Mouse (Mus musculus) limb, embryonic 15.5 days (tissue): ENCODE measurements around the gene Trem3. TPM values are rescaled to one million over a fixed set of nuclear protein-coding genes. Genes with fewer than 3 reads are reported as not detected.

ENCODE experiments used
- ATAC-seq: fragments of 200-750 bp; cut with Nextera tagmentation; 2 replicates; pipeline ENCODE4 v1.8.0; 2017; ENCODE audit warnings: low read depth, moderate TSS enrichment; ENCODE audit not compliant: insufficient number of reproducible peaks, low FRiP score, low TSS enrichment
- H3K27ac ChIP-seq: fragments of 300-500 bp; sonication (generic); 2 replicates; pipeline ENCODE4 v1.5.1; 2015; ENCODE audit warnings: moderate library complexity, mild to moderate bottlenecking, inconsistent platforms
- H3K27me3 ChIP-seq: fragments of 300-500 bp; sonication (generic); 2 replicates; pipeline ENCODE4 v1.6.1; 2015; ENCODE audit warnings: inconsistent platforms
- H3K36me3 ChIP-seq: fragments of 300-500 bp; sonication (generic); 2 replicates; pipeline ENCODE4 v1.6.1; 2015; ENCODE audit warnings: inconsistent platforms
- H3K4me1 ChIP-seq: fragments of 300-500 bp; sonication (generic); 2 replicates; pipeline ENCODE4 v1.6.1; 2015; ENCODE audit warnings: inconsistent platforms
- H3K4me2 ChIP-seq: fragments of 300-500 bp; sonication (generic); 2 replicates; pipeline ENCODE4 v1.6.1; 2015; ENCODE audit warnings: mild to moderate bottlenecking, inconsistent platforms
- H3K4me3 ChIP-seq: fragments of 300-500 bp; sonication (generic); 2 replicates; pipeline ENCODE4 v1.5.1; 2015; ENCODE audit warnings: mild to moderate bottlenecking, inconsistent platforms
- H3K9ac ChIP-seq: fragments of 300-500 bp; sonication (generic); 2 replicates; pipeline ENCODE4 v1.6.1; 2015; ENCODE audit warnings: inconsistent platforms
- H3K9me3 ChIP-seq: fragments of 300-500 bp; sonication (generic); 2 replicates; pipeline ENCODE4 v1.6.1; 2016; ENCODE audit warnings: inconsistent platforms
- WGBS: fragments of 180-500 bp; shearing (Covaris S2); methylation state at CpG from one replicate; pipeline ENCODE4 v1.1.7; 2015; 5-methylcytosine and 5-hydroxymethylcytosine counted together
- polyA plus RNA-seq: library from polyadenylated mRNA; unstranded; fragments of >200 nt; fragmentation: Nextera tagmentation; extraction: Ambion mirVana; gene quantifications from 2 replicates; pipeline ENCODE4 v1.2.1, GENCODE M21; 2015

The Trem3 gene
- polyA plus RNA-seq = 0.15 TPM in 1 of 2 replicates, not detected in the other

DNA sequence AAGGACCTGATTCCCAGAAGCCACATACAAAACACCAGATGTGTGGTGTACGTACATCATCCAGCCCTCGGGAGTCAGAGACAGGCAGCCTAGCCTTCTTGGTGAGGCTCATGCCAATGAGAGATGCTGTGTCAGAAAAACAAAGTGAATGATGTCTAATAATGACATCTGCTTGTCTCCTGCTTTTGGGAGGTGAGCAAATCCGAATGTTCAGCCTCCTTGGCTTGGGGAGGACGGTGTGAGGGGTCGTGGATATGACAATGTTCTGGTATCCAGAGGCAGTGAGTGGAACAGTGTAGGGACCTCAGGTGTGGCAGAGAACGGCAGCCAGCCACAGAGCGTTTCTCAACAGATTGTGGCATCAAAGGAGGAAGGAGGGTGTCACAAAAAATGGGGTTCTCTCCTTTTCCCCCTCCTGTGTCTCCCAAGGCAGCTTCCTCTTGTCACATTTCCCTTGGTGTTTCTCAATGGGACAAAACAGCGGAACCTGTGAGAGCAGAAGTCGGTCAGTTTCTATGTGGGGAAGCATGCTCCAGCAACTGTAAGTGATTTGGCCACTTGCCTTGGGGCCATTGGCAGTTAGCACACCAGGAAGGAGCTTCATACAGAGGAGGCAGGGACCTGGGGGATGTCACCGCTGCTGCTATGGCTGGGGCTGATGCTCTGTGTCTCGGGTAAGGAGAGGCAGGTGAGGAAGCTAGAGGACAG lies at the start of gene Trem3:
Gene Trem3 (plus strand): TSS at position 557 of the 708 bp plus-strand sequence.
- ATAC-seq = no peak
- H3K4me1 ChIP-seq = no peaks in the 10 kb centered on the region
- H3K4me2 ChIP-seq = no peak within 1 kb of the TSS
- no peaks in the 10 kb centered on the region for H3K36me3 ChIP-seq
- H3K9ac ChIP-seq = no peak within 1 kb of the TSS
- H3K27me3 ChIP-seq = no peaks in the 10 kb centered on the region
- 72% methylated on average over 11 of the region's 11 CpGs for WGBS
- no peak within 1 kb of the TSS for H3K27ac ChIP-seq
- no peaks in the 10 kb centered on the region for H3K9me3 ChIP-seq
- H3K4me3 ChIP-seq = no peak within 1 kb of the TSS

DNA sequence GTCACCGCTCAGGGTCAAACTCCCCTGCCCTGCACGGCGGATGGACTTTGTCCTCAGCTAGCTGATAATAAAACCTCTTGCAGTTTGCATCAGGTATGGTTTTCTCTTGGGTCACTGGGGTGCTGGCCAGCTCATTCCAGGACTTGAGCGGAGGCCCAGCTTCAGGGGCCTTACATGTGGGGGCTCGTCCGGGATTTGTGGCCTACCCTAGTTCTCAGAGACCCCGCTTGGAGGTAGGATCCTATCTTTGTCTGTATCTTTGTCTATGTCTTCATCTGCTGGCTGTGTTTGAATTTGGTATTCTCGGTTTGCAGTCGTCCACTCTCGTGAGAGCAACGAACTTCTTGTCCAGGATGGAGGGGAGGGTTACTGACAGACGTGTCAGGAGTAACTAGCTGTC lies 44.5 kb upstream of the Trem3 start:
- 0 out of 2 replicates have a peak, but pooled peaks cover 6% of the 10 kb centered on the region for H3K9me3 ChIP-seq
- WGBS = 94% methylated on average over 12 of the region's 12 CpGs
- no peak overlapping the region for H3K9ac ChIP-seq
- no peak overlapping the region for H3K27ac ChIP-seq
- no peak for ATAC-seq
- H3K4me3 ChIP-seq = no peak overlapping the region
- no peak overlapping the region for H3K4me2 ChIP-seq
- no peaks in the 10 kb centered on the region for H3K4me1 ChIP-seq
- no peaks in the 10 kb centered on the region for H3K36me3 ChIP-seq
- H3K27me3 ChIP-seq = no peaks in the 10 kb centered on the region

DNA sequence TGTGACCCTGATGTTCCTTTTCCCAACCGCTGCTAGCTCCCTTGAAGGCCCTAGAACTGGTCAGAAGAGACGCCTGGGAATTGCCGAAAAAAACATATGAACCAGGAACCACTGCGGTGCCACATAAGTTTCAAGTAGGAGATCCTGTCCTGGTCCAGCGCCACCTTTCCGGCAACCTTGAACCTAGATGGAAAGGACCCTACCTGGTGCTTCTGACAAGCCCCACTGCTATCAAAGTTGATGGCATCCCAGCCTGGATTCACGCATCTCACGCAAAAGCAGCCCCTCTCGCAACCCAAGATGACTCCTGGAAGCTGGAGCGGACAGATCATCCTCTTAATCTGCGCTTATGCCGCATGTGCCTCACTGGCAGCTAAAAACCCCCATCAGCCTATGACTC lies 35.0 kb upstream of the Trem3 start:
- Histone ChIP-seq H3K4me1 (no peaks in the 10 kb centered on the region), H3K27ac (no peak overlapping the region), H3K9ac (no peak overlapping the region), H3K9me3 (no peaks in the 10 kb centered on the region), H3K36me3 (no peaks in the 10 kb centered on the region), H3K4me2 (no peak overlapping the region), H3K27me3 (no peaks in the 10 kb centered on the region), H3K4me3 (no peak overlapping the region)
- WGBS = 93% methylated on average over 12 of the region's 12 CpGs
- no peak for ATAC-seq

DNA sequence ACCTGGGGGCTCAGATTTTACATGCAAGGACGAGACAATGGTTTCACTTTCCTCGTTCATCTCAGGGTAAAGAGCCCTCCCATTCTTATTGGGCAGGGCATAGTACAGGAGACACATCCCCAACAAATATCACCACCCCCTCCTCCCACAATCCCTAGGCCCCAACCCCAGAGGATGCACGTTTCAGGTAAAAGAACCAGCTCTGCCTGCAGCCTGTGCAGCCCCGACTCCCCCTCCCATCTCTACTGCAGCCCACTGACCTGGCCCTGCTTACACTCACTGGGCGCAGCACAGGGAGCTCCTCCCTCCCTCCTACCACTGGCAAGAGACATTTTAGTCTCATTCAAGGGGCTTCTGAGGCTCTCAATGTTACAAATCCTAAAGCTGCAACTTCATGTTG lies 34.1 kb upstream of the Trem3 start:
- Histone ChIP-seq H3K9me3 (no peaks in the 10 kb centered on the region), H3K4me1 (no peaks in the 10 kb centered on the region), H3K4me3 (no peak overlapping the region), H3K9ac (no peak overlapping the region), H3K4me2 (no peak overlapping the region), H3K27me3 (no peaks in the 10 kb centered on the region), H3K36me3 (no peaks in the 10 kb centered on the region), H3K27ac (no peak overlapping the region)
- ATAC-seq = no peak
- WGBS = 70% methylated on average over 5 of the region's 5 CpGs

DNA sequence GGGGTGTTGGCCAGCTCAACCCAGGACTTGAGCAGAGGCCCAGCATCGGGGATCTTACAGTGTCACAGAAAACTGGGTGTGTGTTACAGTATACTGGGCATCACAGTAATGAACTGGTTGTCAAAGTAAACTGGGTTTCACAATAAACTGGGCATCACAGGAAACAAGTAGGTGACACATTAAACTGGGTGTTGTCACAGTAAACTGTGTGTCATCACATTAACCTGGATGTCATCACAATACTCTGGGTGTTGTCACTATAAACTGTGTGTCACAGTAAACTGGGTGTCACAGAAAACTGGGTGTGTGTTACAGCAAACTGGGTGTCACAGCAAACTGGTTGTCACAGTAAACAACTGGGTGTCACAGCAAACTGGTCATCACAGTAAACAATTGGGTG lies 32.1 kb upstream of the Trem3 start:
- H3K4me2 ChIP-seq = no peak overlapping the region
- H3K36me3 ChIP-seq = no peaks in the 10 kb centered on the region
- no peak overlapping the region for H3K9ac ChIP-seq
- no peaks in the 10 kb centered on the region for H3K27me3 ChIP-seq
- no peak overlapping the region for H3K27ac ChIP-seq
- no peak for ATAC-seq
- no peaks in the 10 kb centered on the region for H3K9me3 ChIP-seq
- 88% methylated on average over 1 of the region's 1 CpGs for WGBS
- H3K4me1 ChIP-seq = no peaks in the 10 kb centered on the region
- H3K4me3 ChIP-seq = no peak overlapping the region

DNA sequence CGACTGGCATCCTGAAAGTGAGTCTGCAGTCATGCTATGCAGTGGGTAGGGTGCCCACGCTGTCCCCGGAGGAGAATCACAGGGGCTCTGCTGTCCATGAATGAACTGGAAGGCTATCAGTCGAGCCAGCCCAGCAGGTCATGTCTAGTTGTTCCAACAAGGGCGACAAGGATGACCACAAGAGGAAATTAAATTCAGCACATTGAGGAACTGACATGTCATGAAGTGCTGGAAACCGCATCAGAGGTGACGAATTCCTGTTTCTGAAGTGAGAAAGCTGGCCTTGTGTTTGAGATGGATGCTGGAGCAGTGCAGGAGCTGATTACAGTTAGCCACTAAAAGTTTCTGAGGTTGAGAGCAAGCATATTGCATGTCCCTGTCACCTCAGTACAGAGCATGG lies 16.9 kb upstream of the Trem3 start:
- Histone ChIP-seq H3K4me3 (no peak overlapping the region), H3K4me2 (no peak overlapping the region), H3K9me3 (no peaks in the 10 kb centered on the region), H3K27ac (no peak overlapping the region), H3K4me1 (no peaks in the 10 kb centered on the region), H3K36me3 (no peaks in the 10 kb centered on the region), H3K9ac (no peak overlapping the region), H3K27me3 (no peaks in the 10 kb centered on the region)
- 92% methylated on average over 7 of the region's 7 CpGs for WGBS
- ATAC-seq = no peak

DNA sequence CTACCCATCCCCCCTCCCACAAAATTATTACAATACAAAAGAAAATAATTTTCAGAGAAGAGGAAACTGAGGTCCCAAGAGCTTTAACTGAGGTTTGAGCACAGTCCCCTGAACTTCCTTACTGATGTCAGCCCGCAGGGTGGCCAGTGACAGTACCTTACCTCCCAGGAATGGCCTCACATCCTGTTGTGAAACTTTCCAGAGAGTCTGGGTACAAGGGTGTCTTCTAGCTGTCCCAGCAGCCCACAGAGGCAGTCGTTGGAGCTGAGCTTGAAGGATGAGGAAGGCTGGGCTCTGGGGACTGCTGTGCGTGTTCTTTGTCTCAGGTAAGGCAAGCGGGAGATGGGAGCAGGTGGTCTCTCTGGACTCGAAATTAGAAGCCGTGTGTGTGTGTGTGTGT lies 15.1 kb upstream of the Trem3 start, which contains the start of gene Trem1:
Gene Trem1 (plus strand): TSS at position 251 of the 400 bp plus-strand sequence.
- no peak within 1 kb of the TSS for H3K4me2 ChIP-seq
- ATAC-seq = no peak
- H3K27me3 ChIP-seq = no peaks in the 10 kb centered on the region
- WGBS = 76% methylated on average over 6 of the region's 6 CpGs
- H3K4me1 ChIP-seq = no peaks in the 10 kb centered on the region
- H3K4me3 ChIP-seq = no peak within 1 kb of the TSS
- H3K9ac ChIP-seq = no peak within 1 kb of the TSS
- H3K36me3 ChIP-seq = no peaks in the 10 kb centered on the region
- H3K27ac ChIP-seq = no peak within 1 kb of the TSS
- no peaks in the 10 kb centered on the region for H3K9me3 ChIP-seq

DNA sequence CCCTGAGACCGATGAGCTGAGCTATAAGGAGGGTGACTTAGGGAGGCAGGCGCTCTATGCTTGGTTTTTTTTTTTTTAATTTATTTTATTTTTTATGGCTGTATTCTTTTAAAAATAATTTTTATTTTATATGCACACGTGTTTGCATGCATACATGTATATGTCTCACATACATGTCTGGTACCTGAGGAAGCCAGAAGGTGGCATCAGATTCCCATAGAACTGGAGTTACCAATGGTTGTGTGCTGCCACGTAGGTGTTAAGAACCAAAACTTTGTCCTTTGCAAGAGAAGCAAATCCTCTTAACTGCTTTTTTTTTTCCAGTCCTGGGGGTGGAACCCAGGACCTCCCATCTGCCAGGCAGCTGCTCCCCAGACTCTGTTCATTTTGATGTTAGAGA lies 13.8 kb upstream of the Trem3 start:
- no peak overlapping the region for H3K4me3 ChIP-seq
- H3K4me1 ChIP-seq = no peaks in the 10 kb centered on the region
- H3K9ac ChIP-seq = no peak overlapping the region
- H3K27ac ChIP-seq = no peak overlapping the region
- no peaks in the 10 kb centered on the region for H3K9me3 ChIP-seq
- H3K36me3 ChIP-seq = no peaks in the 10 kb centered on the region
- ATAC-seq = no peak
- no peak overlapping the region for H3K4me2 ChIP-seq
- 87% methylated on average over 4 of the region's 4 CpGs for WGBS
- no peaks in the 10 kb centered on the region for H3K27me3 ChIP-seq

DNA sequence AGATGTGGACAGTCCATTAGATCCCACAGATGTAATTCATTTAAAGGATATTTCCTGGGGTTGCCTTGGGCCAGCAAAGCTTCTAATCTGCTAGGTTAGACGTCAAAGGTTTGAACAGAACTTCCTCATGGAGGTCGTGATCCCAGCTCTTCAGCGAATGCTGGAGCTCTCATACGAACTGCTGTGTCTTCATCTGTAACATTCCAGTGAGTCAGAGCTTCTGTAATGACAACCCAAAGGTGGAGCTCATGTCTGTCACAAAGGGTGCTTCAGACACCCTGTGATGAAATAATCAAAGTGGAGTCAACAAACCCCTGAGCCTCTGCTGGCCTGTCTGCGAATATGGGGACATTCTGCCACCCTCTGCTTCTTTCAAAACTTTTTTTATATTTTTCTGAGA lies 13.0 kb upstream of the Trem3 start:
- 60% methylated on average over 5 of the region's 5 CpGs for WGBS
- Histone ChIP-seq H3K36me3 (no peaks in the 10 kb centered on the region), H3K27ac (no peak overlapping the region), H3K4me3 (no peak overlapping the region), H3K9ac (no peak overlapping the region), H3K27me3 (no peaks in the 10 kb centered on the region), H3K4me2 (no peak overlapping the region), H3K4me1 (no peaks in the 10 kb centered on the region), H3K9me3 (no peaks in the 10 kb centered on the region)
- no peak for ATAC-seq

DNA sequence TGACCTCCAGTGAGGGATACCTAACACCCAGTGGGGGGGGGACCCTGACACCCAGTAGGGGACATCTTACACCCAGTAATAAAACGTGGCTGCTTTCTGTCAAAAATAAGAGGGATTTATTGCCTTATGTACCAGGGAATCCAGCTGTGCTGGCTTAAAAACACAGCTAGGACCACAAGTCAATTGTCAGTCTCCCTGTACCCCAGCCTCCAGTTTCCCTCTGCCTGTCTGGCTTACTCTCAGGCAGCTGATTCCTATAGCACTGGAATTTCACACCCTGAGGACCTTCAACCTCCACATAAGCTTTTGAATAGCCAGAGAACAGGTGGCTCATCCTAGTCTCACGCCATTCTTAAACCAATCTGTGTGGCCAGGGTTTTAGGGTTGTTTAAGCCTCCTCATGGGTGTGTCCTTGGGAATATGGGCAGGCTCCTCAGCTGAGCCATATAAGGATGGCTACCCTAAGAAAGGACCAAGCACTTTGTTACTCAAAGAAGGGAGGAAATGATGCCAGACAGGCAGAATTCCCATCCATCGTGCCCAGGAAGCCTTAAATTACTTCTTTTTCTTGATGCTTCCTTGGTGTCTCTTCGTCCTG lies 11.7 kb upstream of the Trem3 start:
- H3K36me3 ChIP-seq = no peaks in the 10 kb centered on the region
- H3K9me3 ChIP-seq = no peaks in the 10 kb centered on the region
- WGBS = 40% methylated on average over 4 of the region's 4 CpGs
- H3K4me3 ChIP-seq = no peak overlapping the region
- no peaks in the 10 kb centered on the region for H3K27me3 ChIP-seq
- 0 out of 2 replicates have a peak, but pooled peaks have one; percentile 42 for ATAC-seq
- no peak overlapping the region for H3K27ac ChIP-seq
- no peak overlapping the region for H3K9ac ChIP-seq
- H3K4me1 ChIP-seq = no peaks in the 10 kb centered on the region
- H3K4me2 ChIP-seq = no peak overlapping the region

DNA sequence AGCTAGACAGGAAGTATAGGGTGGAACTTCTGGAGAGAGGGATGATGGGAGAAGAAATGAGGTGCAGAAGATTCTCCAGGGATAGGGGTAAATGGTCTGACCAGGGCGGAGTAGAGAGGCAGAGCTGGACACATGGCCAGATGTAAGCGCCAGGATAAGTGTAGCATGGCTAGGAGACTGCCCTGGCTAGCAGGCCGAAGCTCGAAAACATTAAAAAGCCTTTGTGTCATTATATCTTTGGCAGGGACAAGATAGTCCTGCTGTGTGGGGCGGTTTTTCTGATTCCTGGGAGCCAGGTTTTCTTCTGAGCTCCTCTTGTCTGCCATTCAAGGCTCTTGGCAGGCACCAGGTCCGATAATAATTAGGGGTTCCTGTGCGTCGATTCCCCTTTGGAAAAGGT lies 10.0 kb upstream of the Trem3 start:
- no peak overlapping the region for H3K9ac ChIP-seq
- no peak overlapping the region for H3K27ac ChIP-seq
- H3K4me2 ChIP-seq = no peak overlapping the region
- no peaks in the 10 kb centered on the region for H3K36me3 ChIP-seq
- H3K9me3 ChIP-seq = no peaks in the 10 kb centered on the region
- no peaks in the 10 kb centered on the region for H3K4me1 ChIP-seq
- no peak overlapping the region for H3K4me3 ChIP-seq
- H3K27me3 ChIP-seq = no peaks in the 10 kb centered on the region
- 87% methylated on average over 8 of the region's 8 CpGs for whole genome bisulfite sequencing
- ATAC-seq = no peak

DNA sequence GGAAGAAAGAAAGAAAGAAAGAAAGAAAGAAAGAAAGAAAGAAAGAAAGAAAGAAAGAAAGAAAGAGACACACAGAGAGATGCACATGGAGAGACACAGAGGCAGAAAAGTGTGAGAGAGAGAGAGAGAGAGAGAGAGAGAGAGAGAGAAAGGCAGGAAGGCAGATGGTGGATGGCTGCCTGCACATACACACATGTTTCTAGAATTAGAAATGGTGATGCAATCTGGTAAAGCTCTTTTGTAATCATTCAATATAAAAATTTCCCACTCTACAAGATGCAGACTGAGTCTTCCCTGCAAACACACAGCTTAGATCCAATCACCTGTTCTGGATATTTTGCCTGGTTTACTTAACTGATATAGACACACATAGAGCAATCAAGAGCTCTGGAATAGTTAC lies 1.5 kb downstream of the Trem3 start:
- no peaks in the 10 kb centered on the region for H3K27me3 ChIP-seq
- H3K27ac ChIP-seq = no peak overlapping the region
- no peak overlapping the region for H3K4me3 ChIP-seq
- H3K9ac ChIP-seq = no peak overlapping the region
- no peaks in the 10 kb centered on the region for H3K9me3 ChIP-seq
- H3K36me3 ChIP-seq = no peaks in the 10 kb centered on the region
- no peak overlapping the region for H3K4me2 ChIP-seq
- no peaks in the 10 kb centered on the region for H3K4me1 ChIP-seq
- no peak for ATAC-seq
